Mouse (Mus musculus) heart, postnatal 25 days (tissue): ENCODE measurements at regions not wholly inside any gene's neighbourhood (a gene's known extent, or its start where the extent isn't known, plus 50 kb on each side); places are given as distances from the start of the nearest gene placed in this dataset.

Experiments
- DNase-seq: peaks from one replicate; pipeline ENCODE4 v3.0.0; 2022; ENCODE audit warnings: low spot score
- intact Hi-C: fragments of 180-260 bp; cut with DNase I; formaldehyde crosslinking; loops from one replicate; pipeline ENCODE4 v1.15.1; 2025

DNA sequence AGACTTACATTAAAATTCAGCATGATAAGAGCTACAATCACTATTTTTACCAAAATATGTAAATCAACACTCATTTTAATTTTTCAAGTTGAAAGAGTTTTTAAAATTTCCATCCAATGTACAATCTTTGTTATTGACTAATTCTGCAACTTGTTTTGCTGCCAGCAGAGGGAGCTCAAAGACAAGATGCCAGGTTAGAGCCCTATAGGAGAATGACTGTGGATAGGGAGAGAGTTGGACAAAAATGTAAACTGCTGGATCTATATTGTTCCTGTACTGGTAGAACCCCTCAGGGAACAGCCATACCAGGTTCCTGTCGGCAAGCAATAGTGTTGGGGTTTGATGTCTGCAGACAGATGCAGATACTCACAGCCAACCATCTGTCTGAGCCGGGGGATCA lies 288.8 kb upstream of the 4930550L24Rik start:
- intact Hi-C loops: loop anchor here (5.0 kb wide), 1 partner anchor 1407 kb away; no protein-coding TSS in a partner anchor
- no peak for DNase-seq
